Mouse (Mus musculus) myocyte (in vitro differentiated cells): ENCODE data around the gene Syt1. TPM values are rescaled to one million over a fixed set of nuclear protein-coding genes. Genes with fewer than 3 reads are reported as not detected.

Experiments used
- H3K27me3 ChIP-seq: one replicate; pipeline ENCODE4 v1.6.1; 2011; ENCODE audit not compliant: control insufficient read depth, insufficient read depth, insufficient read length
- H3K36me3 ChIP-seq: one replicate; pipeline ENCODE4 v1.6.1; 2011; ENCODE audit not compliant: control insufficient read depth, insufficient read depth
- H3K4me2 ChIP-seq: one replicate; pipeline ENCODE4 v1.6.1; 2011; ENCODE audit warnings: low read depth, control low read depth
- H3K4me3 ChIP-seq: one replicate; pipeline ENCODE4 v1.5.1; 2011; ENCODE audit warnings: mild to moderate bottlenecking, control low read depth, moderate library complexity
- H3K79me2 ChIP-seq: one replicate; pipeline ENCODE4 v1.6.1; 2011; ENCODE audit not compliant: control insufficient read depth, insufficient read depth
- H3ac ChIP-seq: one replicate; pipeline ENCODE4 v1.6.1; 2011; ENCODE audit not compliant: control insufficient read depth, insufficient read length
- CEBPB ChIP-seq: IDR thresholded peaks from 2 replicates; pipeline ENCODE4 v1.6.1; 2011; ENCODE audit warnings: mild to moderate bottlenecking, moderate library complexity; ENCODE audit not compliant: poor library complexity, insufficient read depth, severe bottlenecking
- E2F4 ChIP-seq: IDR thresholded peaks from one replicate; pipeline ENCODE4 v1.6.1; 2011; ENCODE audit warnings: mild to moderate bottlenecking, control low read depth, moderate library complexity; ENCODE audit not compliant: insufficient read depth
- MAX ChIP-seq: IDR thresholded peaks from one replicate; pipeline ENCODE4 v1.6.1; 2011; ENCODE audit warnings: low read depth, mild to moderate bottlenecking, control low read depth
- MYOD1 ChIP-seq, 3 experiments: IDR thresholded peaks; one replicate each; pipeline ENCODE4 v1.6.1; 2011; ENCODE audit warnings: control low read depth in 2 of 3, low read depth in 2 of 3, mild to moderate bottlenecking in 2 of 3, moderate library complexity in 1 of 3; ENCODE audit not compliant: insufficient read length in 2 of 3, control insufficient read depth in 1 of 3
- MYOG ChIP-seq, 3 experiments: IDR thresholded peaks; one replicate each; pipeline ENCODE4 v1.6.1; 2011; ENCODE audit warnings: control low read depth in 2 of 3, low read depth in 2 of 3, mild to moderate bottlenecking in 2 of 3; ENCODE audit not compliant: insufficient read length in 2 of 3, control insufficient read depth in 1 of 3, insufficient read depth in 1 of 3
- POLR2A ChIP-seq: IDR thresholded peaks from one replicate; pipeline ENCODE4 v1.6.1; 2011; ENCODE audit warnings: low read depth, mild to moderate bottlenecking, control low read depth, moderate library complexity; ENCODE audit not compliant: insufficient read length
- POLR2AphosphoS2 ChIP-seq: IDR thresholded peaks from one replicate; pipeline ENCODE4 v1.6.1; 2011; ENCODE audit warnings: low read depth, control low read depth; ENCODE audit not compliant: insufficient read length
- REST ChIP-seq: IDR thresholded peaks from one replicate; pipeline ENCODE4 v1.6.1; 2011; ENCODE audit warnings: mild to moderate bottlenecking, control low read depth, moderate library complexity; ENCODE audit not compliant: insufficient read depth, insufficient read length
- SRF ChIP-seq: IDR thresholded peaks from one replicate; pipeline ENCODE4 v1.6.1; 2011; ENCODE audit warnings: low read depth; ENCODE audit not compliant: control insufficient read depth, insufficient read length
- TCF12 ChIP-seq: IDR thresholded peaks from one replicate; pipeline ENCODE4 v1.6.1; 2011; ENCODE audit warnings: mild to moderate bottlenecking, control low read depth; ENCODE audit not compliant: poor library complexity, insufficient read depth, severe bottlenecking
- TCF3 ChIP-seq: IDR thresholded peaks from one replicate; pipeline ENCODE4 v1.6.1; 2011; ENCODE audit warnings: low read depth, control low read depth; ENCODE audit not compliant: insufficient read length
- USF1 ChIP-seq: IDR thresholded peaks from one replicate; pipeline ENCODE4 v1.6.1; 2011; ENCODE audit warnings: low read depth, mild to moderate bottlenecking, control low read depth, moderate library complexity
- polyA plus RNA-seq: library from polyadenylated mRNA; unstranded; fragments of >200 nt; fragmentation: generic; extraction: Trizol; gene quantifications from one replicate; pipeline ENCODE4 v1.2.1, GENCODE M21; 2012; ENCODE audit warnings: missing spikeins

Gene Syt1
- polyA plus RNA-seq, 1 experiment: 0.06 TPM

DNA sequence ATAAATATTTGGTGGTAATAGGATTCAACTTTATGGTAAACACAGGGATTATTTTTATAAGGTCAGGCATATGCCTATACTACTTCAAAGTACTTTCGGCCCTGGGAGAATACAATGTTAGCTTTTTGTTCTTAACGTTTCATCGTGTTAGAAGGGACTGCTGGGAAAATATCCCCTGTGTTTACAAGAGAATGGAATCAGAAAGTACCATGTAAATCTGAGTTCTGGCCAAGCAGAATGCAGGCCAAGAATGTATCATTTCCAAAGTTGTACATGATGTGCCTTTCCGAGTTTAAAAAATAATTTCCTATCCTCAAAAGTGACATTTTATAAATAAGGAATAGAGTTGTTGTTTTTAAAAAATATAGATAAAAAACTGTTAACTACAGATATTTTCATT is 121.7 kb downstream of the Syt1 start:
- Histone ChIP-seq H3K4me3 (no peak overlapping the region), H3K27me3 (no peaks in the 10 kb centered on the region), H3K79me2 (no peaks in the 10 kb centered on the region), H3ac (no peak overlapping the region), H3K4me2 (no peak overlapping the region), H3K36me3 (no peaks in the 10 kb centered on the region)
- TF ChIP-seq MAX: no peak
- no peak for TF ChIP-seq E2F4
- TF ChIP-seq MYOG (IDR thresholded peaks at IDR 0.05; ENCODE audit: control insufficient read depth in 1 of 3, insufficient read depth in 1 of 3, insufficient read length in 2 of 3, low read depth in 2 of 3): no peak
- no peak for TF ChIP-seq MYOD1 (IDR thresholded peaks at IDR 0.05; ENCODE audit: control insufficient read depth in 1 of 3, insufficient read length in 2 of 3, low read depth in 2 of 3)
- TF ChIP-seq REST: no peak
- TF ChIP-seq USF1: no peak
- no peak for TF ChIP-seq POLR2A
- TF ChIP-seq POLR2AphosphoS2: no peak
- no peak for TF ChIP-seq SRF
- no peak for TF ChIP-seq TCF12
- TF ChIP-seq CEBPB: no peak
- TF ChIP-seq TCF3: no peak

DNA sequence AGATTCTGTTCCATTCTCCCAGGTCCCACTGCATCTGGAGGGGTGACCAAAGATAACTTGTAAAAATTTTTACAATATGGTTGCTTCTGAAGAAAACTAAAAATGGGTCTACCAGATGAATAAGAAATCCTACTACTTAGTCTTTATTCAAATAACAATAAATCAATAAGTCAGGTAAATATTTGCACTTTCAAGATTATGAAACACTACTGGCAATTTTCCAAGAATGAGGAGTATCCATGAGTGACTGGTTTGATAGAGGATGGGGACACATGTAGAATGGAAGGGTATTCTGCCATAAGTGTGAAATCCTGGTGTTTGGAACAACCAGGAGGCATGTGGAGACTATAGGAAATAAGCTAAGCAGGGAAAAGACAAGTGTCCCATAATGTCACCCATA is 124.0 kb downstream of the Syt1 start:
- Histone ChIP-seq H3K27me3 (no peaks in the 10 kb centered on the region), H3K79me2 (no peaks in the 10 kb centered on the region), H3K36me3 (no peaks in the 10 kb centered on the region), H3ac (no peak overlapping the region), H3K4me3 (no peak overlapping the region), H3K4me2 (no peak overlapping the region)
- TF ChIP-seq MAX (no peak), MYOD1 (IDR thresholded peaks at IDR 0.05; ENCODE audit: control insufficient read depth in 1 of 3, insufficient read length in 2 of 3, low read depth in 2 of 3) (no peak), POLR2AphosphoS2 (no peak), TCF12 (no peak), POLR2A (no peak), SRF (no peak), USF1 (no peak), E2F4 (no peak), REST (no peak), TCF3 (no peak), CEBPB (no peak)

DNA sequence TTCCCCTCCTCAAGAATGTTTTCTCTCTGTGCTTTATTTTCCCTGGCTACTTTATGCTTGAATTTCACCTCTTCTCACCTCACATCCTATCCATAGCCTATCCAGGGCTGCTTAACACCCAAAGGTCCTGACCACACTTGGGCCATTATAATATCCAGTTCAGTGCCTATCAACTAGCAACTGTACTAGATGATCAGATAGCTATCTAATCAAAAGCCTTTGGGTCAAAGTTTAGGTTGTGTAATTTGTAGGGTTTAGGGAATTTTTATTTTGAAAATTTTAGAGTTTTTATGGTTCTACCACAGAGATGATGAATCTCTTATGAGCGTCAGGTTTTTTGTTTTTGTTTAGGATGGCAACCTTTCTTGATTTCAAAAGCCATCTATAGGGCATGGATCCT is 125.0 kb downstream of the Syt1 start:
- no peaks in the 10 kb centered on the region for H3K79me2 ChIP-seq
- TF ChIP-seq MYOG (IDR thresholded peaks at IDR 0.05; ENCODE audit: control insufficient read depth in 1 of 3, insufficient read depth in 1 of 3, insufficient read length in 2 of 3, low read depth in 2 of 3) (no peak), CEBPB (no peak), TCF3 (no peak), E2F4 (no peak), REST (no peak), TCF12 (no peak), POLR2A (no peak), USF1 (no peak), POLR2AphosphoS2 (no peak), MYOD1 (IDR thresholded peaks at IDR 0.05; ENCODE audit: control insufficient read depth in 1 of 3, insufficient read length in 2 of 3, low read depth in 2 of 3) (no peak), SRF (no peak), MAX (no peak)
- H3K4me2 ChIP-seq: no peak overlapping the region
- H3ac ChIP-seq: no peak overlapping the region
- H3K27me3 ChIP-seq: no peaks in the 10 kb centered on the region
- H3K36me3 ChIP-seq: no peaks in the 10 kb centered on the region
- H3K4me3 ChIP-seq: no peak overlapping the region

DNA sequence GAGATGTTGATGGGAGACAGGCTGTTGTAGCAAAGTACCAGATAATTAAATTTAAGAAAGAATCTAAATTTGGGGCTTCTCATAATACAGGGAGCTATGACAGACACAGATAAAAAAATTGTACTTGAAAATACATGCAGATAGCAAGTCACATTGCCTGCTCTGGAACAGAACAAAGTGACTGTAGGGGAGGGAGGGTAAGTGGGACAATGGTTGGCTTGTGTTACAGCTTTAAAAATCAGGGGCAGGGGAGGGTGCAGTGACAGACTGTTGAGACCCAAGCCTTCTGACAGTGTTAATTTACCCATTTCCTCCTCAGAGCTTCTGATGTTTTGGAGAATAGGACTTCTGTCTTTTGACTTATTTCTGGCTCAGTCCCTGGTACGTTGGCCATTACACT is 126.3 kb downstream of the Syt1 start:
- Histone ChIP-seq H3ac (no peak overlapping the region), H3K27me3 (no peaks in the 10 kb centered on the region), H3K79me2 (no peaks in the 10 kb centered on the region), H3K4me2 (no peak overlapping the region), H3K36me3 (no peaks in the 10 kb centered on the region), H3K4me3 (no peak overlapping the region)
- TF ChIP-seq SRF: no peak
- no peak for TF ChIP-seq E2F4
- no peak for TF ChIP-seq MAX
- TF ChIP-seq TCF12: no peak
- no peak for TF ChIP-seq CEBPB
- no peak for TF ChIP-seq MYOG (IDR thresholded peaks at IDR 0.05; ENCODE audit: control insufficient read depth in 1 of 3, insufficient read depth in 1 of 3, insufficient read length in 2 of 3, low read depth in 2 of 3)
- TF ChIP-seq REST: no peak
- no peak for TF ChIP-seq POLR2AphosphoS2
- no peak for TF ChIP-seq POLR2A
- TF ChIP-seq TCF3: no peak
- no peak for TF ChIP-seq USF1
- TF ChIP-seq MYOD1 (IDR thresholded peaks at IDR 0.05; ENCODE audit: control insufficient read depth in 1 of 3, insufficient read length in 2 of 3, low read depth in 2 of 3): no peak

DNA sequence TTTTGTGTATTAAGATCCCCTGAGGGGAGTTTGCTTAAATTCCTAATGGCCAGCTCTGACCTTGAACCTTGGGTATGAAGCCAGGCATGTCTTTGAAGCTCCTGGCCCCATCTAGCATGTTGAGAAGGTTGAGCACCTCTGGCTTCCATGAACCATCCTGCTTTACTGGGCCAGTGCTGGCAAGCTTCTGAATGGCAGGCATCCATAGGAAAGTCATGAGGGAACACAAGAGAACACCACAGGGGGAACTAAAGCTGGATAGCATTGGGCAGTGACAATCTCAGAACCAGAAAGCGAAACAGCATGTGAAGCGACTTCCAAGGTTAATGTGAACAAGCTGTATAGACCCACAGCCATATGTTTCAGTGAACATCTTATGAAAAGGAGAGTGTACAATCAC is 130.4 kb downstream of the Syt1 start:
- H3K4me3 ChIP-seq: no peak overlapping the region
- TF ChIP-seq MYOG (IDR thresholded peaks at IDR 0.05; ENCODE audit: control insufficient read depth in 1 of 3, insufficient read depth in 1 of 3, insufficient read length in 2 of 3, low read depth in 2 of 3): no peak
- TF ChIP-seq CEBPB: no peak
- no peak for TF ChIP-seq MAX
- no peak for TF ChIP-seq TCF3
- no peak for TF ChIP-seq POLR2A
- TF ChIP-seq MYOD1 (IDR thresholded peaks at IDR 0.05; ENCODE audit: control insufficient read depth in 1 of 3, insufficient read length in 2 of 3, low read depth in 2 of 3): no peak
- no peak for TF ChIP-seq REST
- no peak for TF ChIP-seq TCF12
- TF ChIP-seq SRF: no peak
- TF ChIP-seq POLR2AphosphoS2: no peak
- no peak for TF ChIP-seq E2F4
- no peak for TF ChIP-seq USF1
- H3K4me2 ChIP-seq: no peak overlapping the region
- H3K79me2 ChIP-seq: no peaks in the 10 kb centered on the region
- H3K36me3 ChIP-seq: no peaks in the 10 kb centered on the region
- H3K27me3 ChIP-seq: no peaks in the 10 kb centered on the region
- no peak overlapping the region for H3ac ChIP-seq
